Mouse (Mus musculus) stomach, embryonic 14.5 days (tissue): ENCODE data around the gene Megf11. TPM values are rescaled to one million over a fixed set of nuclear protein-coding genes. Genes with fewer than 3 reads are reported as not detected.
"Not testable (repeated sequence)": the region's sequence is repeated elsewhere in the genome, so short reads cannot be mapped to it uniquely, and the experiment has no call there.

Experiments
- ATAC-seq: fragments of 200-750 bp; cut with Nextera tagmentation; 2 replicates; pipeline ENCODE4 v1.8.0; 2017; ENCODE audit warnings: low read depth, moderate TSS enrichment; ENCODE audit not compliant: insufficient number of reproducible peaks, insufficient read depth, low FRiP score
- H3K27ac ChIP-seq: fragments of 300-500 bp; sonication (generic); 2 replicates; pipeline ENCODE4 v1.5.1; 2014; ENCODE audit warnings: mild to moderate bottlenecking, low read length, moderate library complexity, mixed read lengths
- H3K27me3 ChIP-seq: fragments of 300-500 bp; sonication (generic); 2 replicates; pipeline ENCODE4 v1.6.1; 2014; ENCODE audit warnings: low read length, control low read depth, mixed read lengths; ENCODE audit not compliant: control insufficient read depth, insufficient read depth
- H3K36me3 ChIP-seq: fragments of 300-500 bp; sonication (generic); 2 replicates; pipeline ENCODE4 v1.6.1; 2014; ENCODE audit warnings: mild to moderate bottlenecking, control low read depth, low read length, moderate library complexity, mixed read lengths; ENCODE audit not compliant: control insufficient read depth, insufficient read depth
- H3K4me1 ChIP-seq: fragments of 300-500 bp; sonication (generic); 2 replicates; pipeline ENCODE4 v1.6.1; 2014; ENCODE audit warnings: low read length, control low read depth, mixed read lengths; ENCODE audit not compliant: control insufficient read depth, insufficient read depth
- H3K4me2 ChIP-seq: fragments of 300-500 bp; sonication (generic); replicated peaks from 2 replicates; pipeline ENCODE4 v1.6.1; 2014; ENCODE audit warnings: low read depth, low read length, control low read depth
- H3K4me3 ChIP-seq: fragments of 300-500 bp; sonication (generic); 2 replicates; pipeline ENCODE4 v1.5.1; 2014; ENCODE audit warnings: low read depth, low read length, control low read depth
- H3K9ac ChIP-seq: fragments of 300-500 bp; sonication (generic); replicated peaks from 2 replicates; pipeline ENCODE4 v1.6.1; 2014; ENCODE audit warnings: low read depth, mild to moderate bottlenecking, control low read depth, low read length, moderate library complexity, mixed read lengths
- H3K9me3 ChIP-seq: fragments of 300-500 bp; sonication (generic); 2 replicates; pipeline ENCODE4 v1.6.1; 2016; ENCODE audit warnings: low read depth, low read length, control low read depth; ENCODE audit not compliant: control insufficient read depth
- WGBS: fragments of 180-500 bp; shearing (Covaris S2); extraction: QIAGEN DNeasy Blood & Tissue Kit; methylation state at CpG from one replicate; pipeline ENCODE4 v1.1.7; 2014; 5-methylcytosine and 5-hydroxymethylcytosine counted together
- polyA plus RNA-seq: library from polyadenylated mRNA; unstranded; fragments of >200 nt; fragmentation: Nextera tagmentation; extraction: Ambion mirVana; gene quantifications from 2 replicates; pipeline ENCODE4 v1.2.1, GENCODE M21; 2014

Megf11 gene
- polyA plus RNA-seq, 1 experiment from 2014 or later = 1.9 TPM

DNA sequence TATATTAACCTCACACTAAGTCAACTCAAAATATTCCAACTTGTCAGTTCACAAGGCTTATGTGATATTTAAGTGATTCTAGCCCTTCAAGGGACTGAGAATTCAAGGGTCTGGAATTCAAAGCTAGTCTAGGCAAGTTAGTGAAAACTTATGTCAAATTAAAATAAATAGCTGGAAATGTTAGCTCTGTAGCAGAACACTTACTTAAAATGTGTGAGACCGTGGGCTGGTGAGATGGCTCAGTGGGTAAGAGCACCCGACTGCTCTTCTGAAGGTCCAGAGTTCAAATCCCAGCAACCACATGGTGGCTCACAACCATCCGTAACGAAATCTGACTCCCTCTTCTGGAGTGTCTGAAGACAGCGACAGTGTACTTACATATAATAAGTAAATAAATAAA is 324.9 kb downstream of the Megf11 start:
- H3K27me3 ChIP-seq, H3K9ac ChIP-seq, H3K4me1 ChIP-seq, H3K4me2 ChIP-seq, H3K4me3 ChIP-seq, H3K9me3 ChIP-seq, ATAC-seq, H3K27ac ChIP-seq: not testable (repeated sequence)
- WGBS = 84% methylated on average over 3 of the region's 5 CpGs
- peaks cover 32% of the 10 kb centered on the region; the same call in 1 of the 2 replicates for H3K36me3 ChIP-seq

DNA sequence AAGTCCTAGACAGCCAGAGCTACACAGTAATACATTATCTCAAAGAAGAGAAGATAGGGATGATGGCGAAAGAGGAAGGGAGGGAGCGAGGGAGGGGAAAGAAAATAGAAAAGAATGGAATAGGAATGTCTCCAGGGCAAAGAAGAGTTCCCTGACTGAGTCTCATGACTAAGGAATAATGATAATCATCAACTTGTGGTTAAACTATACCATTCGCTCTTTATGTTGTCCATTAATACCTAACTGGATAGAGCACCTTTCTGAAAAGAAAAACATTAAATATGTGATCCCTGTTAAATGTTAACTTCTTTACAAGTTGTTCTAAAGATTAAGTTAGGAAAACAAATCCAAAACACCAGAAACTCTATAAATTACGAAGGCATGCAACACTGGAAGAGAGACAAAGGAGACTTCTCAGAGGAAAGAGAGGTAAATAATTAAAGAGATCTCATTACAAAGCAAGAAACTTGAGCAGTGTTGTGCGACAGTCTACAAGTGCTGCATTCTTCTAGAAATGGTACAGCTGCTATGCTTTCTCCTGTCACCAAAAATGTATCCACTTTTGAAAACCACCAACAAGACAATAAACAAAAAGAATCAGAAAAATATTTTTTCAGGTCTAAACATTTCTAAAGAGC is 334.2 kb downstream of the Megf11 start:
- no peak overlapping the region for H3K4me3 ChIP-seq
- peaks cover 12% of the 10 kb centered on the region for H3K36me3 ChIP-seq
- no peak overlapping the region for H3K27ac ChIP-seq
- 68% methylated on average over 5 of the region's 5 CpGs for WGBS
- H3K9me3 ChIP-seq = no peaks in the 10 kb centered on the region
- no peaks in the 10 kb centered on the region for H3K27me3 ChIP-seq
- H3K4me2 ChIP-seq = no peak overlapping the region
- H3K4me1 ChIP-seq = no peaks in the 10 kb centered on the region
- no peak for ATAC-seq
- no peak overlapping the region for H3K9ac ChIP-seq

DNA sequence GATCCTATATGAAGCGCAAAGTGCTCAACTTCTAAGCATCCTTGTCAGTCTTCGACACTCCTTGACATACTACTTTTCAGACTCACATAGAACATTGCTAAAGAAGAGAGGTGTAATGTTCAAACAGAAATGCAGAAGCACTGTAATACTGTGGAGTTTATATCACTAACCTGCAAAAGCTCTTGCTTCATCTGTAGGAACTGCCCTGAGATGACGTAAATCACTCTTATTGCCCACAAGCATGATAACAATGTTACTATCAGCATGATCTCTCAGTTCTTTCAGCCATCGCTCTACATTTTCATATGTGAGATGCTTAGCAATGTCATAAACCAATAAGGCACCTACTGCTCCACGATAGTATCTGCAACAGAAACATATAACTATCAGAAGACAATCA is 341.0 kb downstream of the Megf11 start:
- H3K4me1 ChIP-seq = no peaks in the 10 kb centered on the region
- H3K27me3 ChIP-seq = no peaks in the 10 kb centered on the region
- H3K36me3 ChIP-seq = peaks cover 33% of the 10 kb centered on the region
- H3K4me3 ChIP-seq = no peak overlapping the region
- H3K27ac ChIP-seq = no peak overlapping the region
- H3K4me2 ChIP-seq = no peak overlapping the region
- no peak for ATAC-seq
- no peak overlapping the region for H3K9ac ChIP-seq
- WGBS = 95% methylated on average over 5 of the region's 5 CpGs
- no peaks in the 10 kb centered on the region for H3K9me3 ChIP-seq

DNA sequence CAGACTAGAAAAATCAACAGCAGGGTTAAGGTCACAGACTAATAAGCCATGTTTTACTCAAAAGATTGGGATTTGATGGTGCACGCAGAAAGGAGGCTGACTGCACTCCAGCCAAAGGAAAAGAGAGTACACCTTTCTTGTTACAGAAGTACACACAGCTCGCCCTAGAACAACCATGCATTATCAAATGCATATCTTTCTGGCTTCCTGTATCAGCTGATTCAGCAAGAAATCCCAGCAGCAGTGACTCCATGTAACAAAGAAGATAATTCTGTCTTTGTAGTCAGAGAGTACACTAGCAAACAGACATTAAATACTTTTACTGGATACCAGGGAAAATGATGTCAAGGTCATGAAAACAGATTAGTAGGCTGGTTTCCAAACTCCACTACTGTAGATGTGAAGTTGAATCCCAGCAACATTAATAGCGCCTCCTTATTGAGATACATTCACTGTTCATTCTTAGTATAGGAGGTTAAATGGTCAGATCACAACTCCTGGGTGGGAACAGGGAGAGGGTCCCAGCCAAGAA is 345.7 kb downstream of the Megf11 start:
- no peak overlapping the region for H3K9ac ChIP-seq
- H3K4me1 ChIP-seq = peaks cover 3% of the 10 kb centered on the region; the same call in 1 of the 2 replicates
- ATAC-seq = no peak
- no peaks in the 10 kb centered on the region for H3K27me3 ChIP-seq
- no peak overlapping the region for H3K27ac ChIP-seq
- H3K4me2 ChIP-seq = no peak overlapping the region
- WGBS = 88% methylated on average over 3 of the region's 3 CpGs
- no peaks in the 10 kb centered on the region for H3K9me3 ChIP-seq
- H3K36me3 ChIP-seq = peaks cover 14% of the 10 kb centered on the region
- H3K4me3 ChIP-seq = no peak overlapping the region

DNA sequence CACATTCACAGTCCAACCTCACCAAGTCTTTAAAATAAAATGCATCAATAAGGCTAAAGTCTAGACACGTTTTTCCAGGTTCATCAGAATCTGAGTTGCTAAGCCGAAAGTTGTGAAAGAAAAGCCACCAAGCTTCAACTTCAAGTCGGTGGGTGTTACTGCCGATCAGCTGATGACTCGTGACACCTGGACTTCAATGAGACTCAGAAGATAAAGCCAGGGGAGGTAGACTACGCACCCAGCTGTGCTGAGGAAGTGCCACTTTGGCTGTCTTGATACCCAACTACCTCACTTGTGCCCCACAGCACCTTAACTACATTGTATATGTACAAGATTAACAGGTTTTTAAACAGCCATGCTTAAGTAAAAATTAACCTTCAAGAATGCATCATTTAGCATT is 348.7 kb downstream of the Megf11 start:
- H3K27ac ChIP-seq = no peak overlapping the region
- no peaks in the 10 kb centered on the region for H3K36me3 ChIP-seq
- H3K9me3 ChIP-seq = no peaks in the 10 kb centered on the region
- H3K9ac ChIP-seq = no peak overlapping the region
- no peak overlapping the region for H3K4me2 ChIP-seq
- no peak overlapping the region for H3K4me3 ChIP-seq
- ATAC-seq = no peak
- 63% methylated on average over 6 of the region's 6 CpGs for WGBS
- no peaks in the 10 kb centered on the region for H3K27me3 ChIP-seq
- peaks cover 8% of the 10 kb centered on the region; the same call in 1 of the 2 replicates for H3K4me1 ChIP-seq

DNA sequence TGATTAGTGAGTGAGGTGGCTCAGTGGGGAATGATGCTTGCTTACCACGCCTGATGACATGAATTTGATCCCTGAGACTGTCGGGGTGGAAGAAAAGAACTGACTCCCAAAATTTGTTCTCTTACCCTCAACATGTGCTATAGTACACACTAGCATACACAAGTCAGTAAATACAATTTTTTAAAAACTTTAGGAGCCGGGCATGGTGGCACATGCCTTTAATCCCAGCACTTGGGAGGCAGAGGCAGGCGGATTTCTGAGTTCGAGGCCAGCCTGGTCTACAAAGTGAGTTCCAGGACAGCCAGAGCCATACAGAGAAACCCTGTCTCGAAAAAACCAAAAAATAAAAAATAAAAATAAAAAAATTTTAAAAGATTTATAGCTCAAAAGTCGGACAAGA is 349.6 kb downstream of the Megf11 start:
- H3K9me3 ChIP-seq, H3K4me1 ChIP-seq, H3K4me2 ChIP-seq, H3K9ac ChIP-seq, H3K4me3 ChIP-seq, H3K27ac ChIP-seq, ATAC-seq, H3K27me3 ChIP-seq, H3K36me3 ChIP-seq: not testable (repeated sequence)
- WGBS = 88% methylated on average over 6 of the region's 7 CpGs

DNA sequence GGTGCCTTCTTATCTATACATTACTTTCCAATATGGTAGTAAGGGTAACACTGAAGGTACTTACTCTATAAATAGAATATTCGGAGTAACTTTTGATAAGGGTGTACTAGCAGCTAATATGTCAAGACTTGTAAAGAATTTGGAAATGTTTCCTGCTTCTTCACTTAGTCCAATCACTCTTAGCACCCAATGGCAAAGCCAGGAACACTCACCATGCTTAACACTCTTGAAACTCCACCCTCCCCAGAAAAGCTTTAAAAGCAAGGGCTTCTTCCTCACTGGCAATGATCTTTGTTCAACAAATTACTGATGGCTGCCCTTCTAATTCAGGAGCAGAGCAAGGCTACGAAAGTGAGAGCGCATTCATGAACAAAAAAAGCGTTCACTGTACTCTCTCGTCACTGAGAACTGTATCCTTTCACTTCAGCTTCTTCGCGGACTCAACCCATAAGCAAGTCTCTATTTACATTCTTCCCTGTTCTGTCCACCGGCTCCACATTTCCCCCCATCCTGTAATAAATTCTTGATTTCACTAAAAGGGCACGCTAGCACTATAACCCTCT is 350.7 kb downstream of the Megf11 start:
- 8% methylated on average over 9 of the region's 9 CpGs for WGBS
- Histone ChIP-seq H3K27ac (peak overlapping the region; percentile 95), H3K9ac (peak overlapping the region; percentile 87), H3K36me3 (no peaks in the 10 kb centered on the region), H3K4me2 (peak overlapping the region; percentile 85), H3K4me1 (peaks cover 8% of the 10 kb centered on the region; the same call in 1 of the 2 replicates), H3K4me3 (peak overlapping the region; percentile 98), H3K9me3 (no peaks in the 10 kb centered on the region), H3K27me3 (no peaks in the 10 kb centered on the region)
- no peak for ATAC-seq

DNA sequence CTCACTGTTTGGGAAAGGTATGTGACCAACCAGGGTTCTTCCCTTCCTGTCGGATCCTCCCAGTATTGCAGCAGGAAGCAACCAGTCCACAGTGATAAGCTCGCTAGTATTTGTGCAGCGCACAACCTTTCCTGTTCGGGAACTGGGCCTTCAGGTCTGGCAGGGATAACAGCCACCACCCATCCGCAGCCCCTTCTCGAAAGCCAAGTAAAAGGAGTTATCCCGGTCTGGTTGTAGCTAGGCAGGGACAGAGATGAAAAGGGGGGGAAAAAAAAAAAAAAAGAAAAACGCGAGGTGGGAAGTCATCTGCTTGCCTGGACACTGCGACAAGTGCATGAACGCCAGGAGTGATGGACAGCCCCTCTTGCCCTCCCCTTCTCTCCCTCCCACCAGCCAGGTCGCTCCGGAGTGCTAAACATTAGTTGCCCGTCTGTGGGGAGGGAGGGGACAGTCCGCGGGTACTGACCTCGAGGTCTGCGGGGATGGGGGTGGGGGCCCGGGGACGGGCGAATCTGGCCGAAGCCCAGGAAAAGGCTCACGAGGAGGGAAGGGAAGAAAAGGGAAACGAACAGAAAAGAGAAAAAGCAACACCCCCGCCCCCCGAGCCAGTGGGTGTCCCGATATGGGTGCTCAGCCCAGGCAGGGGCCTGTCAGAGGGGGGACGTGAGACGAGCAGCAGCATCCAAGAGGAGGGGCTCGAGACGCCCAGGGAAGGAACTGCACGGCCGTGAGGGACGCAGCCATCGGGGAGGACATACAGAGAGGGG is 351.4 kb downstream of the Megf11 start:
- Histone ChIP-seq H3K27ac (peak overlapping the region; percentile 95), H3K9me3 (no peaks in the 10 kb centered on the region), H3K9ac (peak overlapping the region; percentile 87), H3K4me2 (peak overlapping the region; percentile 85), H3K4me3 (peak overlapping the region; percentile 98), H3K36me3 (no peaks in the 10 kb centered on the region), H3K27me3 (no peaks in the 10 kb centered on the region), H3K4me1 (peaks cover 8% of the 10 kb centered on the region; the same call in 1 of the 2 replicates)
- ATAC-seq = peak; percentile 68
- WGBS = under 1% methylated on average over 34 of the region's 35 CpGs
